12 mouse cellular contexts compared by ENCODE assay signal in genomic region chr4:129112231-129112630, GRCm38 (mm10). TPM values are rescaled to one million over a fixed set of nuclear protein-coding genes. Genes with fewer than 3 reads are reported as not detected.
DNase-seq lines count a peak whose midpoint lies in the region; ATAC-seq and TF ChIP-seq lines count a peak whose summit lies in the region.
"Had no signal": no experiment of that assay in that cellular context is flagged by ENCODE, and none has a peak within 500 bp of the region (broad histone marks: within the 10 kb centered on the region; RNA-seq: fewer than 3 reads in every experiment).

No protein-coding gene starts in this region.

- H3K36me3 ChIP-seq in intestine, embryonic 14.5 days (ENCODE audit: control insufficient read depth, insufficient read depth, low read length), result no peaks in the 10 kb centered on the region
- H3K36me3 ChIP-seq in intestine, postnatal 0 days (ENCODE audit: control insufficient read depth, insufficient read depth), result peaks cover 13% of the 10 kb centered on the region; the same call in 1 of the 2 replicates
- no peaks in the 10 kb centered on the region for H3K36me3 ChIP-seq in midbrain, embryonic 14.5 days (ENCODE audit: control insufficient read depth, insufficient read depth, low read length)
- H3K36me3 ChIP-seq in midbrain, embryonic 15.5 days (replicated peaks), result no peaks in the 10 kb centered on the region
- H3K36me3 ChIP-seq in stomach, embryonic 15.5 days, result no peaks in the 10 kb centered on the region

- no peaks in the 10 kb centered on the region for H3K4me1 ChIP-seq in cerebellum, adult 2 months (ENCODE audit: control insufficient read depth, insufficient read depth, low read length)
- H3K4me1 ChIP-seq in intestine, embryonic 14.5 days (replicated peaks; ENCODE audit: control insufficient read depth, insufficient read depth, low read length), result peaks cover 16% of the 10 kb centered on the region
- peaks cover 5% of the 10 kb centered on the region; the same call in 1 of the 2 replicates for H3K4me1 ChIP-seq in intestine, postnatal 0 days (replicated peaks; ENCODE audit: control insufficient read depth, insufficient read depth, low read length)
- peaks cover 12% of the 10 kb centered on the region; the same call in 1 of the 2 replicates for H3K4me1 ChIP-seq in midbrain, embryonic 14.5 days (ENCODE audit: control insufficient read depth, insufficient read depth, low read length)
- H3K4me1 ChIP-seq in midbrain, embryonic 15.5 days, result peaks cover 19% of the 10 kb centered on the region
- peaks cover 21% of the 10 kb centered on the region for H3K4me1 ChIP-seq in stomach, embryonic 15.5 days

- no peak for DNase-seq in cerebellum, adult 2 months
- no peak for DNase-seq in cerebellum, adult 9-11 months
- no peak for DNase-seq in intestine, embryonic 14.5 days (ENCODE audit: low spot score)
- DNase-seq in midbrain, embryonic 14.5 days, result peak; percentile 48
- DNase-seq: adrenal gland, postnatal 10 days; kidney, postnatal 25 days; thymus, adult 18-20 months had no signal

- no peak for TF ChIP-seq CTCF in cerebellum, adult 2 months (IDR thresholded peaks at IDR 0.05; ENCODE audit: borderline replicate concordance, insufficient read depth, low read depth, low read length)
- TF ChIP-seq CTCF in intestine, postnatal 0 days (IDR thresholded peaks at IDR 0.05; ENCODE audit: low read depth), result no peak

- no peak for ATAC-seq in intestine, embryonic 14.5 days (replicated peaks; ENCODE audit: low FRiP score, low TSS enrichment, low read depth)
- no peak for ATAC-seq in intestine, postnatal 0 days
- ATAC-seq in midbrain, embryonic 14.5 days (ENCODE audit: low FRiP score, low TSS enrichment), result no peak
- ATAC-seq in midbrain, embryonic 15.5 days (replicated peaks), result no peak
- peak; percentile 32; the same call in 1 of the 2 replicates for ATAC-seq in stomach, embryonic 15.5 days (ENCODE audit: insufficient read depth, low FRiP score, low read depth)
- no peak for ATAC-seq in inflammation-experienced regulatory T-cells, adult 6 months

- peak overlapping the region; percentile 12 for H3K4me3 ChIP-seq in cerebellum, adult 2 months (replicated peaks; ENCODE audit: insufficient read depth, low read depth, low read length)
- H3K4me3 ChIP-seq in intestine, embryonic 14.5 days (ENCODE audit: low read depth, low read length), result no peak overlapping the region
- no peak overlapping the region for H3K4me3 ChIP-seq in intestine, postnatal 0 days (ENCODE audit: low read depth, low read length)
- H3K4me3 ChIP-seq in midbrain, embryonic 14.5 days (replicated peaks; ENCODE audit: low read depth, low read length), result no peak overlapping the region
- H3K4me3 ChIP-seq in midbrain, embryonic 15.5 days, result no peak overlapping the region
- no peak overlapping the region for H3K4me3 ChIP-seq in stomach, embryonic 15.5 days (replicated peaks)

- H3K4me2 ChIP-seq in intestine, embryonic 14.5 days (ENCODE audit: low read length), result peak overlapping the region; percentile 26
- H3K4me2 ChIP-seq in intestine, postnatal 0 days (replicated peaks; ENCODE audit: low read depth), result no peak overlapping the region
- no peak overlapping the region for H3K4me2 ChIP-seq in midbrain, embryonic 14.5 days (ENCODE audit: low read length)
- H3K4me2 ChIP-seq in midbrain, embryonic 15.5 days, result no peak overlapping the region
- peak overlapping the region; percentile 34; the same call in 1 of the 2 replicates for H3K4me2 ChIP-seq in stomach, embryonic 15.5 days

- H3K9ac ChIP-seq in intestine, embryonic 14.5 days (ENCODE audit: low read length), result no peak overlapping the region
- H3K9ac ChIP-seq in intestine, postnatal 0 days (ENCODE audit: low read depth, low read length), result no peak overlapping the region
- no peak overlapping the region for H3K9ac ChIP-seq in midbrain, embryonic 14.5 days (replicated peaks; ENCODE audit: low read length)
- H3K9ac ChIP-seq in midbrain, embryonic 15.5 days, result no peak overlapping the region
- H3K9ac ChIP-seq in stomach, embryonic 15.5 days, result no peak overlapping the region

- H3K27ac ChIP-seq in cerebellum, adult 2 months (ENCODE audit: insufficient read depth, low read length), result no peak overlapping the region
- peak overlapping the region; percentile 51; the same call in 1 of the 2 replicates for H3K27ac ChIP-seq in intestine, embryonic 14.5 days (ENCODE audit: low read depth)
- H3K27ac ChIP-seq in intestine, postnatal 0 days (ENCODE audit: low read depth, low read length), result no peak overlapping the region
- H3K27ac ChIP-seq in midbrain, embryonic 14.5 days (replicated peaks; ENCODE audit: low read depth, low read length), result peak overlapping the region; percentile 45; the same call in 1 of the 2 replicates
- no peak overlapping the region for H3K27ac ChIP-seq in midbrain, embryonic 15.5 days
- 0 out of 2 replicates have a peak overlapping the region, but pooled peaks have one; percentile 7 for H3K27ac ChIP-seq in stomach, embryonic 15.5 days

- no peaks in the 10 kb centered on the region for H3K9me3 ChIP-seq in intestine, embryonic 14.5 days (ENCODE audit: control insufficient read depth, low read length)
- no peaks in the 10 kb centered on the region for H3K9me3 ChIP-seq in intestine, postnatal 0 days (ENCODE audit: control insufficient read depth)
- H3K9me3 ChIP-seq in midbrain, embryonic 14.5 days (ENCODE audit: control insufficient read depth, low read length), result no peaks in the 10 kb centered on the region
- no peaks in the 10 kb centered on the region for H3K9me3 ChIP-seq in midbrain, embryonic 15.5 days
- no peaks in the 10 kb centered on the region for H3K9me3 ChIP-seq in stomach, embryonic 15.5 days

- TF ChIP-seq POLR2A in cerebellum, adult 2 months (IDR thresholded peaks at IDR 0.05; ENCODE audit: borderline replicate concordance, insufficient read depth, low read length), result no peak

- WGBS in cerebellum, adult 2 months, result 10% methylated on average over 13 of the region's 13 CpGs
- WGBS in intestine, embryonic 14.5 days, result 45% methylated on average over 13 of the region's 13 CpGs
- 43% methylated on average over 11 of the region's 13 CpGs for WGBS in intestine, postnatal 0 days
- WGBS in midbrain, embryonic 14.5 days, result 64% methylated on average over 13 of the region's 13 CpGs
- 65% methylated on average over 13 of the region's 13 CpGs for WGBS in midbrain, embryonic 15.5 days
- WGBS in stomach, embryonic 15.5 days, result 61% methylated on average over 13 of the region's 13 CpGs

- no peaks in the 10 kb centered on the region for H3K27me3 ChIP-seq in cerebellum, adult 2 months (ENCODE audit: control insufficient read depth, insufficient read depth, low read length)
- H3K27me3 ChIP-seq in intestine, embryonic 14.5 days (replicated peaks; ENCODE audit: control insufficient read depth, insufficient read depth, low read length), result no peaks in the 10 kb centered on the region
- no peaks in the 10 kb centered on the region for H3K27me3 ChIP-seq in intestine, postnatal 0 days (replicated peaks; ENCODE audit: control insufficient read depth, insufficient read depth, low read length)
- no peaks in the 10 kb centered on the region for H3K27me3 ChIP-seq in midbrain, embryonic 14.5 days (ENCODE audit: control insufficient read depth, insufficient read depth, low read length)
- 0 out of 2 replicates have a peak, but pooled peaks cover 6% of the 10 kb centered on the region for H3K27me3 ChIP-seq in midbrain, embryonic 15.5 days (replicated peaks)
- H3K27me3 ChIP-seq in stomach, embryonic 15.5 days (replicated peaks), result no peaks in the 10 kb centered on the region

RNA-seq across cellular contexts. Expression of gene Tmem54, which starts 6.9 kb away (rescaled TPM):
- polyA plus RNA-seq in cerebellum, adult 2 months (2012; rRNA removed), result 0.16 TPM in 2 replicates
- polyA plus RNA-seq in intestine, embryonic 14.5 days (2014; fragmentation: Nextera tagmentation; extraction: Ambion mirVana), result 32.2 and 45.9 TPM in 2 replicates
- polyA plus RNA-seq in intestine, postnatal 0 days (2015; fragmentation: Nextera tagmentation; extraction: Ambion mirVana), result 363 and 366 TPM in 2 replicates
- not detected in 2 replicates for polyA plus RNA-seq in midbrain, embryonic 14.5 days (2014; fragmentation: Nextera tagmentation; extraction: Ambion mirVana)
- not detected in 2 replicates for polyA plus RNA-seq in midbrain, embryonic 15.5 days (2015; fragmentation: Nextera tagmentation; extraction: Ambion mirVana)
- polyA plus RNA-seq in stomach, embryonic 15.5 days (2015; fragmentation: Nextera tagmentation; extraction: Ambion mirVana), result 47.7 and 56.2 TPM in 2 replicates
- polyA plus RNA-seq in inflammation-experienced regulatory T-cells, adult 6 months (2017; shearing (Covaris generic)), result not detected
- polyA plus RNA-seq: cortical plate, adult 2 months had no signal

RNA-seq across cellular contexts. Expression of gene Hpca, which starts 9.6 kb away (rescaled TPM):
- polyA plus RNA-seq in cerebellum, adult 2 months (2012; rRNA removed), result 148 and 176 TPM in 2 replicates
- 2.2 and 2.7 TPM in 2 replicates for polyA plus RNA-seq in intestine, embryonic 14.5 days (2014; fragmentation: Nextera tagmentation; extraction: Ambion mirVana)
- 3.9 and 4.6 TPM in 2 replicates for polyA plus RNA-seq in intestine, postnatal 0 days (2015; fragmentation: Nextera tagmentation; extraction: Ambion mirVana)
- polyA plus RNA-seq in midbrain, embryonic 14.5 days (2014; fragmentation: Nextera tagmentation; extraction: Ambion mirVana), result 26.4 and 31.7 TPM in 2 replicates
- 76.7 and 78.1 TPM in 2 replicates for polyA plus RNA-seq in midbrain, embryonic 15.5 days (2015; fragmentation: Nextera tagmentation; extraction: Ambion mirVana)
- polyA plus RNA-seq in stomach, embryonic 15.5 days (2015; fragmentation: Nextera tagmentation; extraction: Ambion mirVana), result 2.4 and 2.7 TPM in 2 replicates
- not detected for polyA plus RNA-seq in inflammation-experienced regulatory T-cells, adult 6 months (2017; shearing (Covaris generic))

RNA-seq across cellular contexts. Expression of gene Fndc5, which starts 24.6 kb away (rescaled TPM):
- 192 TPM in 2 replicates for polyA plus RNA-seq in cerebellum, adult 2 months (2012; rRNA removed)
- 1.7 and 2.4 TPM in 2 replicates for polyA plus RNA-seq in intestine, embryonic 14.5 days (2014; fragmentation: Nextera tagmentation; extraction: Ambion mirVana)
- 14.5 and 15.4 TPM in 2 replicates for polyA plus RNA-seq in intestine, postnatal 0 days (2015; fragmentation: Nextera tagmentation; extraction: Ambion mirVana)
- 5.6 and 8.0 TPM in 2 replicates for polyA plus RNA-seq in midbrain, embryonic 14.5 days (2014; fragmentation: Nextera tagmentation; extraction: Ambion mirVana)
- 7.0 and 7.8 TPM in 2 replicates for polyA plus RNA-seq in midbrain, embryonic 15.5 days (2015; fragmentation: Nextera tagmentation; extraction: Ambion mirVana)
- polyA plus RNA-seq in stomach, embryonic 15.5 days (2015; fragmentation: Nextera tagmentation; extraction: Ambion mirVana), result 2.7 and 2.8 TPM in 2 replicates
- under 1 TPM; 0.28 to 0.50 (median 0.40) TPM for polyA plus RNA-seq in inflammation-experienced regulatory T-cells, adult 6 months (2017; shearing (Covaris generic))

RNA-seq across cellular contexts. Expression of gene Rnf19b, which starts 54.2 kb away (rescaled TPM):
- polyA plus RNA-seq in cerebellum, adult 2 months (2012; rRNA removed), result 137 and 154 TPM in 2 replicates
- polyA plus RNA-seq in intestine, embryonic 14.5 days (2014; fragmentation: Nextera tagmentation; extraction: Ambion mirVana), result 7.4 and 8.4 TPM in 2 replicates
- polyA plus RNA-seq in intestine, postnatal 0 days (2015; fragmentation: Nextera tagmentation; extraction: Ambion mirVana), result 11.0 and 12.2 TPM in 2 replicates
- 33.8 and 35.3 TPM in 2 replicates for polyA plus RNA-seq in midbrain, embryonic 14.5 days (2014; fragmentation: Nextera tagmentation; extraction: Ambion mirVana)
- 34.6 and 35.4 TPM in 2 replicates for polyA plus RNA-seq in midbrain, embryonic 15.5 days (2015; fragmentation: Nextera tagmentation; extraction: Ambion mirVana)
- 7.2 and 7.6 TPM in 2 replicates for polyA plus RNA-seq in stomach, embryonic 15.5 days (2015; fragmentation: Nextera tagmentation; extraction: Ambion mirVana)
- 10 to 100 TPM; 17.5 to 20.2 (median 18.3) TPM for polyA plus RNA-seq in inflammation-experienced regulatory T-cells, adult 6 months (2017; shearing (Covaris generic))

Comparison
In these comparisons a context has a peak if more than half of its experiments do, and no peak if none do; other contexts are left out.
1. H3K27ac ChIP-seq: peak in intestine, embryonic 14.5 days (single experiment), midbrain, embryonic 14.5 days (single experiment) and stomach, embryonic 15.5 days (single experiment); none in cerebellum, adult 2 months (single experiment), intestine, postnatal 0 days (single experiment) and midbrain, embryonic 15.5 days (single experiment).
2. H3K4me2 ChIP-seq: peak in intestine, embryonic 14.5 days (single experiment) and stomach, embryonic 15.5 days (single experiment); none in intestine, postnatal 0 days (single experiment), midbrain, embryonic 14.5 days (single experiment) and midbrain, embryonic 15.5 days (single experiment).
3. RNA of gene Tmem54, which starts 6.9 kb away (polyA plus RNA-seq): 363 to 366 TPM in intestine, postnatal 0 days, 47.7 to 56.2 TPM in stomach, embryonic 15.5 days and 32.2 to 45.9 TPM in intestine, embryonic 14.5 days; 0.16 TPM in cerebellum, adult 2 months, not detected in midbrain, embryonic 14.5 days, not detected in midbrain, embryonic 15.5 days and not detected in inflammation-experienced regulatory T-cells, adult 6 months; every median in the first group is over 10 times any median in the second.
4. RNA of gene Fndc5, which starts 24.6 kb away (polyA plus RNA-seq): 192 TPM in cerebellum, adult 2 months; 14.5 to 15.4 TPM in intestine, postnatal 0 days, 7.0 to 7.8 TPM in midbrain, embryonic 15.5 days, 5.6 to 8.0 TPM in midbrain, embryonic 14.5 days, 2.7 to 2.8 TPM in stomach, embryonic 15.5 days, 1.7 to 2.4 TPM in intestine, embryonic 14.5 days and 0.28 to 0.50 TPM in inflammation-experienced regulatory T-cells, adult 6 months; every median in the first group is over 10 times any median in the second.